Mouse (Mus musculus) right cerebral cortex, postnatal 36 days (tissue): ENCODE measurements around the gene Them5.

Source experiments
- DNase-seq, 2 experiments: peaks; one replicate each; pipeline ENCODE4 v3.0.0; 2022; ENCODE audit warnings: low spot score in 2 of 2, mixed read lengths in 1 of 2

The Them5 gene

DNA sequence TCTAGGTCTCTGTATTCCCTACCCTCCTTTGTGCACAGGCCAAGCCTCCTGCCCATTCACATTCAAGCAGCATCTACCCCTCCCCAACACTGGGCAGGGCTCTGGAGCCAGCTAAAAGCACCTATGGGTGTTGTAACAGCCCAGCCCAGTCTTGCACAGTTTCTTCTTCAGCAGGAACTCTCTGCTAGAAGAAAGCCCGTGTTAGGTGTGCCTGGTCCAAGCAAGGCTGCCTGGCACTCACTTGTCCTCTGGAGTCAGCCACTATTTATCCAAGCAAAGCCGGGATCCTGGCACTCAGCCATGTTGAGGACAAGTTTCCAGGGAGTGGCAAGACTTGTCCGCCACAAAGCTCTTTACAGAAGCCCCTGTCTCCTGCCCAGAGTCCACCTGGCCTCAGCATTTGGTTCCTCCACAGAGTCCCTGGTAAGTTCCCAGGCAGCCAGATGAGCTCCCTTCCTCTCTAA is at the start of gene Them5:
TSS of gene Them5 (plus strand) at position 141 of the 464 bp plus-strand sequence.
- DNase-seq: no peak

DNA sequence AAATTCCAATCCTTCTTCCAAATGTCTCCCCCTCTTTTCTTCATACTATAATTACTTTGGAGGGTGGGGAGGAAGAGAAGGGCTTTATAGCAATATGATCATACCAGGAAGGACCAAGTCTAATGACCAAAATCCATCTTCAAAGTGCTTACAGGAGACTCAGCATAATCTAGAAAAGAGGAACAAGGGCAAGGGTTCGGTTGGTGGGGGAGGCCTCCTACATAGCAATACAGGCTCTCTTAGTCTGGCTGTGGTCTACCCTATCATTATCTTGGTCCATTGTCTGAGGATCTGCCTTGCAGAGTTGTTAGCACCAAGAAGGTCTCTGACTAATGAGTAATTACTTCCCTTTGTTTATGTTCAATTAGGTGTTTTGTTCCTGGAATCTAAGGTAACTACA is 36.4 kb upstream of the Them5 start:
- no peak for DNase-seq

DNA sequence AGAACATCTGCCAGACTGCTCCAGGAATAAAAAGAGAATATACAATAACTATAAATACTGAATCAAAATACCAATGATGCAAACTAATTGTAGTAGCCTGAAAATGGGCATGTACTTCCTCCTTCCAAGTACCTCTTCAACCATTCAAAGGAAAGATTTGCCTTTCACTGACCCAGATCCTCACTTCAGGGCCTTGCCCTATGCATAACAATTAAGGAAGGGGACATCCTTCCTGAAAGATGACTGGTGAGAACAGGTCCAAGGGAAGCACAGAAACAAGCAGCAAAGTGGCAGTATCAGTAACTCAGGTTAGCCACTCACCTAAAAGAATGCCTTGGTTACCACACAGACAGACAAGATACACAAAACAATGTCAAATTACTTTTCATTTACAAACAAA is 34.9 kb upstream of the Them5 start:
- DNase-seq: no peak

DNA sequence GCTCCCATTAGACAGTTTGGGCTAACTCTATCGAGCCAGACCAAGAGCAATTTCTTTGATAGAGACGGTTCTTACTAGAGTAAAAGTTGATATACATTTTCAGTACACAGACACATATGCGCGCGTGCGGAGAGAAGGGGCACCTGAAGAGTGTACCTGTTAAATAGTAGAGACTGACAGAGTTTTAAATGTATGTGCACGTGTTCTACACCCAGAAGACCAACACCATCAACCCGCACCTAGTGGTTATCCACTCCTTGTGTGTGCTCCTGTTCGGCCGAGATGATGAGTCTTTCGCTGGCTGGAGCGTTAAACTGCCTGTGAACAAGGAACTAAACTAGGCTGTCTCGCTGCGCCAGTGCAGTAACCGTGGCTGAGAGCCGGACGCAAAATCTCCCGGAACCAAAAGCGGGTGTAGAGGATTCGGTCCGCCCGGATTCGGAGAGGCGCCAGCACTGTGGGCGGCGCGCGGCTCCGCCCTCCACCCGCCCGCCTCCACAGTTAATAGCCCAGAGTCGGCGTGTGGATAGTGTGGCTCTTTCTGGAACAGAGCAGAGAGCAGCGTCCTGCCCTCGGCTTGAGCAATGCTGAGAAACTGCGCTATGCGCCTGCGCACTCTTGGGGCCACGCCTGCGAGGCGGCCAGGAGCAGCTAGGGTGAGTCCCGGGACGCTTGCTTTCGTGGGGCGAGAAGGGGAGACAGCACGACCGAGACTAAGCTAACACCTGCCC is 32.1 kb upstream of the Them5 start, which contains the start of gene Them4:
TSS of gene Them4 (plus strand) at position 457 of the 731 bp plus-strand sequence.
- DNase-seq: peak; percentile 86 to 88

DNA sequence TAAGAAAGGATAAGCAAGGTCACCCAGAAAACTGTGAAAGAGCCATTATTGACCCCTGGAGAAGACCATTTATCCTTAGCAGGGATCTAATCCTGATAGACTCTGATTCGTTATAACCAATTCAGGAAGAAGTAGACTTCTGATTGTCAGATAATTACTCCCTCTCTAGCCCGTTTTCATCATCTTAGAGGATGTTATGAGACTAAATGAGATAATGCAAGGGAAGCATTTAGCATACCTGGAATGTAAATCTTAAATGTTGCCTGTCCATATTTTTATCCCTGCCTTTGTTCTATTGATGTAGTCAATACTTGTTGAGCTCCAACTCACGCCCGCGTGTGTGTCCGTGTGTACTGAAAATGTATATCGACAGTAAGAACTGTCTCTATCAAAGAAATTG is 31.4 kb upstream of the Them5 start:
- no peak for DNase-seq

DNA sequence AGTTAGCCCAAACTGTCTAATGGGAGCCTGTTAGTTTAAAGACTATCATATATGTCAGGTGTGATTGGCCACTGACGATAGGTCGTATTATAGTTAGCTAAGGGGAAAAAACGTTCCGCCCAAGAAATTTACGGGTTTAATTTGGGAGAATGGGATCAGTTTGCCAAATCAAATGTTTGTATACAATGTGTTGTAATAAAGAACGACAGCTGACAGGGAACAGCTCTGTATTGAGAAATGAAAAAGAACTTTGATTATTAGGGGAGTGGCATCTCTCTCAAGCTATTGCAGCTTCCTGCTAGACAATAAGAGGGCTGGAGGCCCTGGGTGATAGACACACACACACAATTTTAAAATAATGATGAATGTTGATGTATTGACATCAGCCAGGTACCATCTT is 31.0 kb upstream of the Them5 start:
- no peak for DNase-seq

DNA sequence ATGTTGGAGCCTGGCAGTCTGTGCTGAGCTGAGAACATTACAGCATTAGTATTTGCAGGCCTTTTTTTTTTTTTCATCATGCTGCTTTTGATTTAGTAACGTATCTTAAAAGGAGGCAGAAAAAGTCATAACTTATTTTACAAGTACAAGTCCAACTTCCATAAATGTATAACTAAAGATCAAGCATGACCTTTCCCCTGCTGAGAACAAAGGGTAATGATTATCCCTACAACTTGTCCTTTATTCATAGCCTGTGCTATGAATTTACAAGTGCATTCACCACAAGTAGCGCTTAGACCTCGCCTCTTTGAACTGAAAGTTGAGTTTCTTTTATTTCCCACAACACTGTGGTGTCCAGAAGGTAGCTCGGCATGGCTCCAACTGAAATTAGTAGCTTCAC is 30.5 kb upstream of the Them5 start:
- no peak for DNase-seq

DNA sequence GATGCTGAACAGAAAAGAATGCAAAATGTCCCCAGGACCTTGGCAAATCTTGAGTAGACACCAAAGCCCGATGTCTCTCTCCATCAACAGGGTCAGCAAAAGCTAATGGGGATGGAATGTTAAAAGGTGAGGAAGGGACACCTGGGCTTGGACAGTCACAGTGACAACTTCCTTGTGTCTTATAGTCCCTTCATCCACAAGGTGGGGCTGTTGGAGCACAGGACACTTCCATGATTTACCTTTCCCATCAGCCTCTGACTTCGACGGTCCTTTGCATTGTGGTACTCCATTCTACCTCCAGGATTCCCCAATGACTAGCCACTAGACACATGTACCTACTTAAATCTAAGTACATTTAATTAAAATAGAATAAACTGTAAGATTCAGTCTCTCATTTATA is 13.2 kb upstream of the Them5 start:
- DNase-seq: no peak

DNA sequence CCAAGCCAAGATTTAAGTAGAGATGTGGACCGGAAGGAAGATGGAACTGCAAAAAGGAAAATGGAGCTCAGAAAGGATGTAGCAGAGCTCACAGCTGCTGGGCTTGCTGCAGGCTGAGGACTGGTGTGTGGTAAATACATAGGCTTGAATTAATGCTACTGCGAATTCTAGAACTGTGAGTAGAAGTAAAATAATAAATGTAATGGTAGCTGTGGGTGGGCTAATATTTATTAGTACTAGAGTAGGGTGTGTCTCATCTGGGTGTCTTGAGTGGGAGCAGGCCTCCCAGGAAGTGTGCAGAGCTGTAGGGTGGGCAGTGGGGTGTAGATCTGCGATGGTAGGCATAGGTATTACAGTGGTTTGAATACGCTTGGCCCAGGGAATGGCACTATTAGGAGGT is 7.5 kb upstream of the Them5 start:
- DNase-seq: no peak

DNA sequence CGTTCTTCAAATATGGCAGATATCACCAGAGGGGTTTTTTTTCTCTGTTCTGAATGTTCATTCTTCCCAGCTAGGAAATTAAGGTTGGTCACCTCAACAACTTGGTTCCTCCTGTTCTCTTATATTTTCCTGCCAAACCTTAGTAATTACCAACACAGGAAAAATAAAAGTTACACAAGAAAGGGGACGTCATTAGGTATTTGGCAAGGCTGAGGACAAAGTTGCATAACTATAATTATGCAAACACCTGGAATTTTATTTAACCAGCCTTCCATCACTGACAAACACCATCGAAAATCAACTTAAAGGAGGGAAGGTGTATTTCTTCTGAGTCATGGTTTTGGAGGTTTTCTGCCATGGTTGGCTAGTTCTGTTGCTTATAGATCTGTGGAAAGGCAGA is 3.4 kb upstream of the Them5 start:
- no peak for DNase-seq

DNA sequence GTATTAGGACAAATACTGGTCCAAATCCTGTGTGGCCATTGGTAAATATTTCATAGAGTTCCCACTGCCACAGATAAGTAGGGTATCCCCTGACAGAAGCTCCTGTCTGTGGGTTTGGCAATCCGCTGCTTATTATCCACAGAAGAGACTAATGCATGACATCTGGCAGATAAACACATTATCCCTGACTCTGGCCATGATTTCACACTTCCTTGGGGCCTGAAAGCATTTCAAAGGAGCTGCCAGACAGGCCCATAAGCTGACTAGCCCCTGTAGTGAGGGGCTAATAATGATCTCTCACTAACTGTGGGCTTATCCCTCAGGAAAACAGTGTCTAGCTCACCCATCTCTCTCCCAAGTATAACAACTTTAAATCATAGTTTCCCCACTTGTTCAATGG is 653 bp downstream of the Them5 start:
- DNase-seq: no peak

DNA sequence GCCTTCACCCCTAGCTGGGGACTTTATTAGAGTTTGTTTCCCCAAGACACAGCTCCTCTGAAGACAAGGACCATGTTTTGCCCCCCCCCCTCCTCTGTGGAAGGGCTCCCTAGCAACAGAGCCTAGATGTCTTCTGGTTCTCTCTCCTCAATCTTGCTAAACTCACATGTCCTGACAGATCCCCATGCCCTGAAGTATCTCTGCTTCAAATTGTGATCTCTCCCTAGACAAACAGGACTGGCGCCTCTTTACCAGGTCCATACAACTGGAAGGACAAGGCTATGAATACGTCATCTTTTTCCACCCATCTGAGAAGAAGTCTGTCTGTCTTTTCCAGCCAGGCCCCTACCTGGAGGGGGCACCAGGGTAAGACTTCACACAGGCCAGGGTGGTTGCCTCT is 2.3 kb downstream of the Them5 start:
- DNase-seq: no peak

DNA sequence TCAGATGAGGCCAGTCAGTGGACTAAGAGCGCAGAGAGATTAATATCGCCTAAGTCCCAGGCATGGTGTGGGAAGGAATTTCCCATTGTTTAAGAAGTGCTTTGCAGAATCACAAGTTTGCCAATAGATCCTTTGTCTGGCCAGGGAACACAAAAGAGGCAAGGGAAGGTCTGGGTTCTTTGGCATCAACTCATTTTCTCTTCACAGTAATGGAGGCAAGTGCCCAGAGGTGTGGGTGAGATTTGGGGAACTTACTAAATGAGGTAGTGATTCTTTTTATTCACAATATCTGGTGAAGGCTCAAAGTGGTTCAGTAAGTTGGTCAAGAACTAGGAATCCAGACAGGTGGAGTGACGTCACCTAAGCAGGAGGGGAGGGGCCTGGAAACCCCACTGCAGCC is 3.0 kb downstream of the Them5 start:
- no peak for DNase-seq

DNA sequence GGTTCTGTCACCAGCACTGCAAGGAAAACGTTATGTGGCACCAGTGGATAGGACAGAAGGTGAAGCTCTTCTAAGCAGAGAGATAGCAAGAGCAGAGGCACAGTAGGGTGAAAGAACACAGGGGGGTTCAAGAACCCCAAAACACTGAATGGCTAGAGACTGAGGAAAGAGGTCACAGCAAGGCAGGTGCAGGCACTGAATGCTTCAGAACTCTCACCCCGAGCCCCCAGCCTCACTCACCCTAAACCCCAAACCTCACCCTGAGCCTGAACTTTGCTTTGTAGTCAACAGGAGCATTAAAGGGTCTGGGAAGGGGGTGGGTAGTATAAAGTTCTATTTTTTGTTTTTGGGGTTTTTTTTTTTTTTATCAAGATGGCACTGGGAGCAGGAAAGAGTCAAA is 6.2 kb downstream of the Them5 start:
- no peak for DNase-seq

DNA sequence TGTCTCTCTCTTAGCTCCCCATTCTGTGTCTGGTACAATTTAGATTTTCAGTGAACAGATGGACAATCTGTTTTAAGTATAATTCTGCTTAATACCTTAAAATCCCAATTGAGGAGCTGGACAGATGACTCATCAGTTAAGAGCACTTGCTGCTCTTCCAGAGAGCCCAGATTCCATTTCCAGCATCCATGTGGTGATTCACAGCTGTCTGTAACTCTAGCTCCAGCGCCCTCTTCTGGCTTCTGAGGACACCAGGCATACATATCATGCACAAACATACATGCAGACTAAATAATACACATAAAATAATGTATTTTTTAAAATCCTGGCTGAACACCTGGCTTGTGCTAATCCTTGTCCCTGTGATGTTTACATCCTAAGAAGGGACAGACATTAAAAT is 18.9 kb downstream of the Them5 start:
- DNase-seq: peak in 1 of 2 experiments; percentile 24

DNA sequence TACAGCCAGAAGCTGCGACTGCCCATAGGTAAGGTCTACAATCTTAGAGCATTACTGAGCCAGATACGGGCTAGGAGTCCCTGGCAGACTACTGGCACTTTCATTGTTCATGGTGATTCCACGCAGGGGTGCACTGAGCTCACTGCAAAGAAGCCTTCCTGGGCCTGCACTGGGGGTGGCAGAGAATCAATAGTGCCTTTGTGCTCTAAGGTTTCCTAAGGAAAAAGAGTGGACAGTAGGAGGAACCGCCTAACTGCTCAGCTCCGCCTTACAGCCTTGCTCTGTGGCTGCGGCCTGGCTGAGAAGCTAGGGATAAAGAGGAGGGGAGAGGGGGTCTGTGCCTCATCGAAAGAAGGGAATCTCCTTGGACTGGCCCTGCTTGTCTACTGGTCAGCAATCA is 20.2 kb downstream of the Them5 start, which contains the start of gene C2cd4d:
TSS of gene C2cd4d (plus strand) at position 301 of the 400 bp plus-strand sequence.
- no peak for DNase-seq

DNA sequence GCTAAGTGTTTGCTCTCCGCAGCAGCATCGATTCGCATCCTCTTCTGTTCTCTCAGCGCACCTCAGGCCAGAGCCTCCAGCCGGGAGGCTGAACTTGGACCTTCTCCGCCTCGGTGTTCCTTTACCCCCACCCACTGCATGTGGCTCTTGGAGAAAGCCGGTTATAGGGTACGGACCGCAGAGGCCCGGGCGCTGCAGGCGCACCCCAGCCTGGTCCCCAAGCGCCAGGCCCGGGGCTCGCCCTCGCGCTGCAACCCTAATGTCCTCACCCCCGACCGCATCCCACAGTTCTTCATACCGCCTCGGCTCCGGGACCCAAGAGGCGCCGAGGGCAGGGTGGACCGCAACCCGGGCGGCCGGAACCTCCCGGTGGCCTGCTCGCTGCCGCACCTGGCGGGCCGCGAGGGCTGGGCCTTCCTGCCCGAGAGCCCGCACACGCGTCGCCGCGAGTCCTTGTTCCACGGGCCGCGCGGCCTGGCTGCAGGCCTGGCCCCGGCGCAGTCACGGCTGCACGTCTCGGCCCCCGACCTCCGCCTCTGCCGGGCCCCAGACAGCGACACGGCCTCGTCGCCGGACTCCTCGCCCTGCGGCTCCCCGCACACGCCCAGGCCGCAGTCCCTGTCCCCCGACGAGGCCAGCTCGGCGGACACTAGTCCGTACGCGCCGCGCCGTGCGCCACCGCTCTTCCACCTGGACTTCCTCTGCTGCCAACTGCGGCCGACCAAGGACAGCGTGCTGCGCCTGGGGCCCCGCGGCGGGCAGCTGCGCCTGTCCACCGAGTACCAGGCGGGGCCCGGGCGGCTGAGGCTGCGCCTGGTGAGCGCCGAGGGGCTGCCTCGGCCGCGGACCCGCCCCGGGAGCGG is 21.6 kb downstream of the Them5 start:
- DNase-seq: peak in 1 of 2 experiments; percentile 12

DNA sequence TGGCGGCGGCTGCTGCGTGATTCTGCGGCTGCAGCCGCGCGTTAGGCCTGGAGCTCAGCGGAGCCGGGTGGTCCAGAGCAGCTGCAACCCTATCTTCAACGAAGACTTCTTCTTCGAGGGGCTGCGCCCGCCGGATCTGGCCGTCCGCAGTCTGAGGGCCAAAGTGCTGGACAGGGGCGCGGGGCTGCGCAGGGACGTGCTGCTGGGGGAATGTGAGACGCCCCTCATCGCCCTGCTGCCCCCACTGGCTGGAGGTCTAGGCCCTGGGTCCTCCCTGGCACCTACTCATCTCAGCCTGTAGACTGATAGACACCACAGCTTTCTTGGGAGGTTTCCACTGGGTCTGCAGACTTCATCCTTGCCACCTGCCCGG is 22.2 kb downstream of the Them5 start:
- no peak for DNase-seq

DNA sequence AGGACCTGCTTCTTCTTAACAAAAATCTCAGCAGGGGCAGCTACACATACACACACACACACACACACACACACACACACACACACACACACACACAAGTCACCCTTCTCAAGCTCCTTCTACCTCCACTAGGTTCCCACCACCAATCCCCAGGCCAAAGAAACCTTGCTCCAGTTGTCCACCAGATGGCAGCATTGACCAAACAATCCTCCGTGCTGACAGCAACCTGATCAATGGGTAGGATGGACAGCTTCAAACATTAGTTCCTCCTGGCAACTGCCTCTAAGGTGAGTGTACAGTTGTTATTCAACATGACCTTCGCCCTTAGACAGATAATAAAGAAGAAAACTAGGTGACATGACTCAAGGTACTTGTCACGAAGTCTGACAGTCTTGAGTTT is 24.9 kb downstream of the Them5 start:
- peak; percentile 42 to 55 for DNase-seq

DNA sequence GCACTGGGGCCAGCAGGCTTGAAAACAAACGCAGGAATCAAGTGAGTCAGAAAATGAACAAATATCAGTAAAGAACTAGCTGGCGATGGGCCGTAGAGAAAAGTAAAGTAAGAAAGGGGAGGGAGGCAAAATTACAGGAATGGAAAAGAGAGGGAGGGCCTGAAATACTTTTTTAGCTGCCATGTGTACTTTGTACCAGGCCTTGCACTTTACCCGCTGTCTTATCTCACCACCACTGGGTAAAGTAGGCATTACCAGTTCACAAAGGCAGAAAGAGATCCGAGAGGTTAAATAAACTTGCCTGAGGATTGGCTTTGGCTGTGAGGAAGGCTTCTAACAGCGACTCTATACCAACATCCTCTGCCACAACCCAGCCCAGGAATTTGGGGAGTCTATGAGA is 25.6 kb downstream of the Them5 start:
- DNase-seq: no peak

DNA sequence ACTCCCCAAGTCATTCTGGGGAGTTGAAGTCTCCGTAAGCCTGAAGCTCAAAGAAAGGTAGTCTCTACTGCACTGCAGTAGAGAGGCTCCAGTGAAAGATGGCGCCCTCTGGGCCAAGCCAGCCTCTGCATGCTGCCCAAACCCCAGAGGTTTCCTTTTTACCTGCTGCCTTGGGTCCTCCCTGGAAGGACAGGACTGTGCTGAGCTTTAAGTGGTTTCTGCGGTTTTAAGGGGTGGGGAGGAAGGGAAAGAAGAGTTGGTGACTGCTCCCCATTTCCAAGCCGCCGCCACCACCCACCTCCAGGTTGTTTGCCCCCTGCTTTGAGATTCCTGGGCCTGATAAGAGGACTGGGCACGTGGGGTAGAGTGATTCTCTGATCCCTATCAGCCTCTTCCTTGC is 26.7 kb downstream of the Them5 start:
- no peak for DNase-seq

DNA sequence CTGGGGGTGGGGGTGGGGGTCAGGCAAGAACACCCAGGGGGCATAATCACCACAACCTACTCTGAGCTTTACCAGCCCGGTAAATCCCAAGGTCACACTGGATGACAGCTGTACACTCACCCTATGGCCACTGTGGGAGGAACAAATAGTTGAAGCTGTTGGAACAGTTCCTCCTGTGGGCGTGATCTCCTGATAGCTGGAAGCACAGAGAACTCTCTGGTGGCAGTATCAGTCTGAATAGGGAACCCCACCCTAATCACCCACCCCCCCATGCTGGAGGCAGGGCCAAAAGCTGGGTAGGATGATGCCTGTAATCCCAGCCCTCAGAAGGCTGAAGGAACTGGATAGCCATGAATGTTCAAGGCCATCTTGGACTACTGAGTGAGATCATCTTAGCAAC is 27.8 kb downstream of the Them5 start:
- DNase-seq: no peak

DNA sequence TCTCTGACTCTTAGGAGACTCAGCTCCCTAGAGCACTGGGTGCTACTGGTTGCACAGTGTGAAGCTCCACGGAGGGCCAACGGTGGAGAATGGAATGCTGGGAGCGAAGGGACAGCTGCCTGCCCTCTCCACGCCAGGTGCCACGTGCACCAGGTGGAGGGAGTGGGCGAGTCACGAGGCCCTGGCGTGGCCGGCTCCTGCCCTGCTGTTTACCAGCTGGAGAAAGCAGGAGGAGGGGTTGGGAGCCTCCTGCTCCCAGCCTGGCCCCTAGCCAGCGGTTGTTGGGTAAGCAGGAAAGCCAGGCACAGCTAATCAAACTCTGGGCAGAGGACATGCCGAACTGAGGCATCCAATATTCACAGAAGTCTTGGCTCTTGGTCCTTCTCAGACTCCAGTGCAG is 29.7 kb downstream of the Them5 start:
- DNase-seq: peak; percentile 15 to 20
